Mouse (Mus musculus) C2C12 (cell line): ENCODE results near the gene Clpb. TPM values are rescaled to one million over a fixed set of nuclear protein-coding genes. Genes with fewer than 3 reads are reported as not detected.

Source experiments
- H3K27me3 ChIP-seq: one replicate; pipeline ENCODE4 v1.6.1; 2011; ENCODE audit not compliant: control insufficient read depth, insufficient read depth, insufficient read length
- H3K36me3 ChIP-seq: one replicate; pipeline ENCODE4 v1.6.1; 2011; ENCODE audit not compliant: control insufficient read depth, insufficient read depth
- H3K4me3 ChIP-seq: one replicate; pipeline ENCODE4 v1.5.1; 2011; ENCODE audit warnings: mild to moderate bottlenecking, control low read depth; ENCODE audit not compliant: poor library complexity, insufficient read depth, severe bottlenecking
- H3K79me2 ChIP-seq: one replicate; pipeline ENCODE4 v1.6.1; 2011; ENCODE audit not compliant: control insufficient read depth, insufficient read depth
- H3K79me3 ChIP-seq: one replicate; pipeline ENCODE4 v1.6.1; 2011; ENCODE audit warnings: low read depth, control low read depth
- H3ac ChIP-seq: one replicate; pipeline ENCODE3; 2011; ENCODE audit warnings: low read depth; ENCODE audit not compliant: control insufficient read depth, insufficient read length
- CEBPB ChIP-seq: IDR thresholded peaks from one replicate; pipeline ENCODE4 v1.6.1; 2011; ENCODE audit warnings: low read depth, mild to moderate bottlenecking, control low read depth, moderate library complexity
- CTCF ChIP-seq: IDR thresholded peaks from one replicate; pipeline ENCODE4 v1.5.1; 2011; ENCODE audit not compliant: control insufficient read depth, insufficient read depth, insufficient read length
- FOSL1 ChIP-seq: IDR thresholded peaks from one replicate; pipeline ENCODE4 v1.8.0; 2011; ENCODE audit warnings: mild to moderate bottlenecking, low read length; ENCODE audit not compliant: poor library complexity, insufficient read depth, severe bottlenecking
- MAX ChIP-seq: IDR thresholded peaks from one replicate; pipeline ENCODE4 v1.6.1; 2011; ENCODE audit warnings: mild to moderate bottlenecking, control low read depth
- MYOD1 ChIP-seq: IDR thresholded peaks from one replicate; pipeline ENCODE4 v1.6.1; 2011; ENCODE audit warnings: low read depth; ENCODE audit not compliant: control insufficient read depth, insufficient read length
- MYOG ChIP-seq: IDR thresholded peaks from one replicate; pipeline ENCODE4 v1.6.1; 2011; ENCODE audit not compliant: control insufficient read depth, insufficient read length; ENCODE audit errors: extremely low read depth
- USF1 ChIP-seq: IDR thresholded peaks from one replicate; pipeline ENCODE4 v1.6.1; 2011; ENCODE audit warnings: low read depth, mild to moderate bottlenecking, control low read depth, moderate library complexity
- polyA plus RNA-seq: library from polyadenylated mRNA; unstranded; fragments of >200 nt; fragmentation: generic; extraction: Trizol; gene quantifications from one replicate; pipeline ENCODE4 v1.2.1, GENCODE M21; 2012; ENCODE audit warnings: missing spikeins

The Clpb gene
- polyA plus RNA-seq, 1 experiment: 67.3 TPM

DNA sequence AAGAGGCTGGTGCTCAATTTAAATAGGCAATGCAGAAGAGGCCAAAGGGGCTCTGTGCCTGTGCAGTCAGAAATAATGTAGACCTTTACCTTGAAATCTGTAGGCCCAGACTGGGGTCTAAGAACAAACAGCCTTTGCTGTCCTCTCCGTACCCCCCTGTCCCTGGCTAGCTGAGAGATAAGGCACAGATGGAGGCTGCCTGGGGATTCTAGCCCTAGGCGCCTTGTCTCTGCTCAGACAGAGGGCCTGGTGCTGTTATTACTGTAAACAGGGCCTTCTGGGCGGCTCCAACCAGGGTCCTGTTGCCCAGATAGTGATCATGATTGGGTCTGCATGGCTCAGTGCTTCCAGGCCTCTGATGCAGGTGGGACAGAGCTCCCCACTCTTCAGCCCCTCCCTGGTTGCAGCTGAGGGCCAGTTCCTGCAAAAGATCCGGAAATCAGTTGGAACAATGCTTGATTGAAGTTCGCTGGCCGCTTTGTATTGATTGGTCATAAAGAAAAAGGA is 18.2 kb downstream of the Clpb start:
- H3K4me3 ChIP-seq: no peak overlapping the region
- no peaks in the 10 kb centered on the region for H3K27me3 ChIP-seq
- no peaks in the 10 kb centered on the region for H3K79me3 ChIP-seq
- no peaks in the 10 kb centered on the region for H3K79me2 ChIP-seq
- H3ac ChIP-seq: no peak overlapping the region
- H3K36me3 ChIP-seq: no peaks in the 10 kb centered on the region
- no peak for TF ChIP-seq CTCF

DNA sequence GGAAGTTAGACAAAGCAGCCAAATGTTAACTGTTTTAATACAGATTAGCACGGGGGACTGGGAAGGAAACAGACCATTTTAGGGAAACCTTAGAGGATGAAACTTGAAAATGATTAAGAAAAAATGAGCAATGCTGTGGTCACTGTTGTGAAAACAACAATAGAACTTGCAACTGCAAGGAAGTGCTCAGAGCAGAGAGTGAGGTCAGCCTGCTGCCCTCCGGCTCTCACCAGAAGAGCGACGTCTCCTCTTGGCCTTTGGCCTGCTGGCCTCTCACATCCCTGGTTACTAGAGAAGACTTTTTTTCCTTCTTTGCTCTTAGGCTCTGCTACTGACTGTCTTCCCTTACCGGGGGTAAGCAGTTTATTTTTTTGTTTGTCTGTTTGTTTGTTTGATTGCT is 19.5 kb downstream of the Clpb start:
- H3K27me3 ChIP-seq: no peaks in the 10 kb centered on the region
- H3ac ChIP-seq: no peak overlapping the region
- H3K79me3 ChIP-seq: no peaks in the 10 kb centered on the region
- TF ChIP-seq CTCF: no peak
- no peak for TF ChIP-seq MYOD1
- no peak for TF ChIP-seq MAX
- TF ChIP-seq CEBPB: no peak
- TF ChIP-seq USF1: no peak
- no peak for TF ChIP-seq MYOG
- no peak for TF ChIP-seq FOSL1
- no peak overlapping the region for H3K4me3 ChIP-seq
- no peaks in the 10 kb centered on the region for H3K79me2 ChIP-seq
- H3K36me3 ChIP-seq: no peaks in the 10 kb centered on the region

- Histone ChIP-seq H3K4me3 (no peak overlapping the region), H3ac (no peak overlapping the region), H3K27me3 (no peaks in the 10 kb centered on the region), H3K79me2 (no peaks in the 10 kb centered on the region), H3K79me3 (no peaks in the 10 kb centered on the region), H3K36me3 (no peaks in the 10 kb centered on the region)
- TF ChIP-seq MYOD1: no peak
- no peak for TF ChIP-seq CEBPB
- TF ChIP-seq FOSL1: no peak
- TF ChIP-seq MYOG: no peak
- TF ChIP-seq USF1: no peak
- no peak for TF ChIP-seq CTCF
- TF ChIP-seq MAX: no peak
These were observed 20.7 kb downstream of the Clpb start for GRCm38 (mm10) chr7:101683976-101684630.

- H3ac ChIP-seq: no peak overlapping the region
- no peaks in the 10 kb centered on the region for H3K79me2 ChIP-seq
- H3K79me3 ChIP-seq: no peaks in the 10 kb centered on the region
- H3K36me3 ChIP-seq: no peaks in the 10 kb centered on the region
- TF ChIP-seq USF1 (no peak), MYOG (no peak), CTCF (no peak), CEBPB (no peak), MAX (no peak), MYOD1 (no peak), FOSL1 (no peak)
- no peak overlapping the region for H3K4me3 ChIP-seq
- no peaks in the 10 kb centered on the region for H3K27me3 ChIP-seq
These were observed 21.2 kb downstream of the Clpb start for GRCm38 (mm10) chr7:101684671-101685070.

GRCm38 (mm10) chr7:101687144-101687543 is 23.7 kb downstream of the Clpb start:
- H3K79me3 ChIP-seq: no peaks in the 10 kb centered on the region

DNA sequence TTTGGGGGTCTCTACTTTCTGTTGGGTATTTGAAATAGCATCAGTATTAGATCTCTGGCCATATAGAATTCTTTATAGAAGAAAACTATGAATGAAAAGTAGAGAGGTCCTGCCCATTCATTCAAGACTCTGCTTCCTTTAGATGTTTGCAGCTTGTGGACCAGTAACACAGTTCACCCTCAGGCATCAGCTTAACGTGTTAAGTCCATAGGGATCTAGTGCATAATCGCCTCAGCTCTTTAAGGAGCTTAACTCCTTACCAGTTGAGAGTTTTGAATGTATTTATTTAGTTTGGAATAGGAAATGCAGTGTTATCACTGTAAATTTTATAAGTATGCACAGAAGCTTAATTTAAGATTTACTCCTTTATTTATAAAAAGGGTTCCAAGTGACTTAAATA is 27.0 kb downstream of the Clpb start:
- H3K4me3 ChIP-seq: no peak overlapping the region
- no peaks in the 10 kb centered on the region for H3K36me3 ChIP-seq
- H3K79me2 ChIP-seq: no peaks in the 10 kb centered on the region
- H3K79me3 ChIP-seq: no peaks in the 10 kb centered on the region
- TF ChIP-seq MAX: no peak
- TF ChIP-seq CTCF: no peak
- no peak for TF ChIP-seq CEBPB
- no peak for TF ChIP-seq FOSL1
- TF ChIP-seq USF1: no peak
- TF ChIP-seq MYOD1: no peak
- no peak for TF ChIP-seq MYOG
- H3ac ChIP-seq: no peak overlapping the region
- H3K27me3 ChIP-seq: no peaks in the 10 kb centered on the region

More at GRCm38 (mm10) chr7:101687144-101687543, 23.7 kb downstream of the Clpb start:
- Histone ChIP-seq H3K79me2 (no peaks in the 10 kb centered on the region), H3K36me3 (no peaks in the 10 kb centered on the region), H3ac (no peak overlapping the region), H3K27me3 (no peaks in the 10 kb centered on the region), H3K4me3 (no peak overlapping the region)
- no peak for TF ChIP-seq CTCF
- TF ChIP-seq MYOD1: no peak
- no peak for TF ChIP-seq CEBPB
- no peak for TF ChIP-seq USF1
- no peak for TF ChIP-seq MYOG
- no peak for TF ChIP-seq FOSL1
- TF ChIP-seq MAX: no peak
